Mouse (Mus musculus): ENCODE results near the gene Zfp341. TPM values are rescaled to one million over a fixed set of nuclear protein-coding genes. Genes with fewer than 3 reads are reported as not detected.

The Zfp341 gene
- polyA plus RNA-seq (2017; shearing (Covaris generic)): 0.57 TPM

DNA sequence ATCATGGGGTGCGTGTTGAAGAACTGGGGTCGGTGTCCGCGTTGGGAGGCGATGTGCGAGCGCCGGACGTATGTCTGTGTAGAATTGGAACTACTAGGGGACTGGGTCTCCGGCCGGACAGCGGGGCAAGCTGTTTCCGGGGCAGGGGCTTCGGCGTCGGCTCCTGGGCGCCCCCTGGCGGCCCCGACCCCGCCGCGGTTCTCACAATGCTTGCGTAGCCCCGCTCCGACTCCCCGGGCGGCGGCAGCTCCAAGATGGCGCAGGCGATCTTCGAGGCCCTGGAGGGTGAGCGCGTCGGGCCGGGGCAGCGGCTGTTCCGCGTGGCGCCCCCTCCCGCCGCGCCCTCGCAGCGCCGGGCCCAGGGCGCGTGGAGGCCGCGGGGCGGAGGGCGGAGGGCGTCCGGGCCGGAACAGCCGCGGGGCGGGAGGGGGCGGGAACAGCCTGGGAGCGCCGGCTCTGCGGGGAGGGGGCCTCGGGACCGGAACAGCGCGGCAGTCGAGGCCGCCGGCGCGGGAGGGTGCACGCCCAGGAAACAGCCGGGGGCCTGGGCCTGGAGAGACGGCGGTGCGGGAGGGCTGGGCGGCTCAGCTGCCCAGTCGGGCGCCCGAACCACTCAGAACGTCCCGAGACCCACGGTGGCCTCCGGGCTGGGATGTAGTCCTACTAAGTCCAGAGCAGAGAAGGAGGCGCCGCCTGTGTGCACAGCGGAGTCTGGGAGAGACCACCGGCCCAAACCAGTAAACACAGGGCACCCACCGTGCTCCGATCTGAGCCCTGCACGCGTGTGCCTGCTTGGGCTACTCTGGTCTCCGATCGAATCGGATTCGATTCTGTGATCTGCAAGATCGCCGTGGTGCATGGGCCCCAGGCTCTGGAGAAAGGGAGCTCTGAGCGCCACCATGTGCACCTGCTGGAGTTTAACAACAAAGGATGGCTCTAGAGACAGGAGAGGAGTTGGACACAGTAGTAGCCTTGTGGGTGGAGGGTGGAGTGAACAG, at the start of gene Zfp341, which contains the start of gene 4930519P11Rik:
TSS of gene Zfp341 (plus strand) at position 180 of the 998 bp plus-strand sequence.
TSS of gene 4930519P11Rik (minus strand) at position 320 of the 998 bp plus-strand sequence.

DNA sequence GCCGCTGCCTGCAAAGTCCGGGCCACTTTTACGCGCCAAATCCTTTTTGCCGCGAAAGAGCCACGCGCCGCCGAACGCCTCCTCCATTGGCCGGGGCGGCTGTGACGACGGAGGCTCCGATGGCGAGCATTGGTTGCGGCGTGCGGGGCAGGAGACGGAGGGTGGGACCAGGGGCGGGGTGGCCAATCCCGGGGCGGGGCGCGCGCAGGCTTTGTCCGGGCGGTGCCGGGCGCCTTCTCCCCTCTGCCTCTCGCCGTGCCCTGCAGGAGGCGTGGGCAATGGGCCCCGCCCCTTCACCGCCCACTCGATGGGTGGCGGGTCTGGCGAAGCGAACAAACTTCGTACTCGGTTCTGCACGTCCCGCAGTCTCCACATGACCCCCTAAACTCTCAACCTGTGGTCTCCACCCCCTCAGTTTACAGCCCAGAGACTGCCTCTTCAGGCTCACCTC, 43.2 kb upstream of the Zfp341 start, which contains the start of gene E2f1:
TSS of gene E2f1 (minus strand) at position 57 of the 451 bp plus-strand sequence.

DNA sequence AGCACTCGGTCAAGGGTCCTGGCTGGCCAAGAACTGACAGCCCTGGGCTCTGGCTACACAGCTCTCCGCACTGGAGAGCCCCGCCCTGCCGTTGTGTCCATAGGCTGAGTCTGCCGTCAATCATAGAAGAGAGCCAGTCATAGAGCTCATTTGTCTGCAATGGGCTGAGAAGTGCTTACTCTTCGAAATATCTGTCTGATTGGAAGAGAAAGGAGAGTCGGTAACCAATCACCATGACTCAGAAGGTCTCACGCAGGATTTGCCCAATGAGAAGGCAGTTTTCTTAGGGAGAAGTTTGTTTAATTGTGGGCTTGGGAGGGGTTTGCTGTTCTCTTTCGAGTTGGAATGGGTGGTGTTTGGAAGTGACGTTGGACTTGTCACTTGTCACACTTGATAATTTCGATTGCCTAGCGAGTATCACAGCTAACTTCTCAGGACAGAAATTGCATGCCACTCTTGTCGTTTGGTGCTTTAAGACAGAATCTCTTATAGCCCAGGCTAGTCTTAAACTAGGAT, 9.4 kb upstream of the Zfp341 start, which contains the start of gene Pxmp4:
TSS of gene Pxmp4 (minus strand) at position 71 of the 516 bp plus-strand sequence.

DNA sequence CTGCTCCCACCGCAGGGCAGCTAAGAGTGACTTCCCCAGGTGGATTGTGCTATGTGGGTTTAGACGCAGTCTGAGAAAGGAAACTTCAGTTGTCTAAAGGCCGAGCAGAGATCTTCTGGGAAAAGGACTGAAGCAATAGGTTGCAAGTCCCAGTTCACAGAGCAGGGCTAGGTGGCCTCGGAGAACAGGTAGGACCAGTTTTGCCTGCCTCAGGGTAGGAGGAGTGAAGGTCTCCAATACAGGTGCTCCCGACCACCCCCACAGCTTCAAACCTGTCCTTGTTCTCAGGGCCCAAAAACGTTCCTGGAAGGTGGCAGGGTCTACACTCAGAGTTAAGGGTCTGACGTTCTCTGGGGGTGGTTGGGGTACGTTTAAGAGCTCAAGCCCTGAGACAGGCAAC, 38.3 kb downstream of the Zfp341 start, which contains the start of gene Chmp4b:
TSS of gene Chmp4b (plus strand) at position 343 of the 400 bp plus-strand sequence.

Other genes starting within 250 kb of the Zfp341 start
- gene Cdk5rap1, start 240.3 kb upstream of the Zfp341 start, polyA plus RNA-seq (2017; shearing (Covaris generic)): 12.8 TPM
- not detected for gene Snta1, start 205.2 kb upstream of the Zfp341 start, polyA plus RNA-seq (2017; shearing (Covaris generic))
- gene Cbfa2t2, start 176.8 kb upstream of the Zfp341 start, polyA plus RNA-seq (2017; shearing (Covaris generic)): 23.1 TPM
- not detected for gene 1700003F12Rik, start 66.2 kb upstream of the Zfp341 start, polyA plus RNA-seq (2017; shearing (Covaris generic))
- not detected for gene Actl10, start 61.5 kb upstream of the Zfp341 start, polyA plus RNA-seq (2017; shearing (Covaris generic))
- gene Necab3, start 54.4 kb upstream of the Zfp341 start, polyA plus RNA-seq (2017; shearing (Covaris generic)): not detected
- gene E2f1, start 43.4 kb upstream of the Zfp341 start, polyA plus RNA-seq (2017; shearing (Covaris generic)): 2.4 TPM
- gene Pxmp4, start 9.6 kb upstream of the Zfp341 start, polyA plus RNA-seq (2017; shearing (Covaris generic)): 10.0 TPM
- gene 4930519P11Rik, start 140 bp downstream of the Zfp341 start, polyA plus RNA-seq (2017; shearing (Covaris generic)): not detected
- 20.5 TPM for gene Chmp4b, start 38.4 kb downstream of the Zfp341 start, polyA plus RNA-seq (2017; shearing (Covaris generic))
- not detected for gene Gm14214, start 156.7 kb downstream of the Zfp341 start, polyA plus RNA-seq (2017; shearing (Covaris generic))
- gene Raly, start 177.8 kb downstream of the Zfp341 start, polyA plus RNA-seq (2017; shearing (Covaris generic)): 146 TPM
- gene a, start 178.1 kb downstream of the Zfp341 start, polyA plus RNA-seq (2017; shearing (Covaris generic)): not detected

Measured in effector memory CD4-positive, alpha-beta T cell, adult 5 months (primary cell).